Mouse (Mus musculus): Measurements from ENCODE around the gene Bend5.

Bend5 gene

GRCm38 (mm10) chr4:111414818-111415488 is at the start of gene Bend5:
Gene Bend5, plus strand, starts transcription at chr4:111415006.
- peak; percentile 72 for DNase-seq (ENCODE audit: inconsistent ontology term)

GRCm38 (mm10) chr4:111367771-111368170 is 47.0 kb upstream of the Bend5 start:
- peak; percentile 37 for DNase-seq (ENCODE audit: inconsistent ontology term)

GRCm38 (mm10) chr4:111377159-111377558 is 37.6 kb upstream of the Bend5 start:
- DNase-seq (ENCODE audit: inconsistent ontology term) = no peak

GRCm38 (mm10) chr4:111378071-111378470 is 36.7 kb upstream of the Bend5 start:
- DNase-seq (ENCODE audit: inconsistent ontology term) = no peak

GRCm38 (mm10) chr4:111383101-111383500 is 31.7 kb upstream of the Bend5 start:
- DNase-seq (ENCODE audit: inconsistent ontology term) = no peak

- DNase-seq (ENCODE audit: inconsistent ontology term) = no peak
Measured at GRCm38 (mm10) chr4:111390736-111391135, 24.1 kb upstream of the Bend5 start.

GRCm38 (mm10) chr4:111399784-111400183 is 15.0 kb upstream of the Bend5 start:
- DNase-seq (ENCODE audit: inconsistent ontology term) = no peak

GRCm38 (mm10) chr4:111400676-111401075 is 14.1 kb upstream of the Bend5 start:
- peak; percentile 84 for DNase-seq (ENCODE audit: inconsistent ontology term)

- no peak for DNase-seq (ENCODE audit: inconsistent ontology term)
Measured at GRCm38 (mm10) chr4:111403243-111403642, 11.6 kb upstream of the Bend5 start.

- no peak for DNase-seq (ENCODE audit: inconsistent ontology term)
Measured at GRCm38 (mm10) chr4:111410731-111411130, 4.1 kb upstream of the Bend5 start.

- DNase-seq (ENCODE audit: inconsistent ontology term) = peak; percentile 88
Measured at GRCm38 (mm10) chr4:111414399-111414798, 407 bp upstream of the Bend5 start.

GRCm38 (mm10) chr4:111416126-111416525 is 1.3 kb downstream of the Bend5 start:
- no peak for DNase-seq (ENCODE audit: inconsistent ontology term)

GRCm38 (mm10) chr4:111416551-111416950 is 1.7 kb downstream of the Bend5 start:
- DNase-seq (ENCODE audit: inconsistent ontology term) = no peak

- no peak for DNase-seq (ENCODE audit: inconsistent ontology term)
Measured at GRCm38 (mm10) chr4:111417716-111418115, 2.9 kb downstream of the Bend5 start.

- no peak for DNase-seq (ENCODE audit: inconsistent ontology term)
Measured at GRCm38 (mm10) chr4:111419476-111419875, 4.7 kb downstream of the Bend5 start.

GRCm38 (mm10) chr4:111420031-111420430 is 5.2 kb downstream of the Bend5 start:
- peak; percentile 80 for DNase-seq (ENCODE audit: inconsistent ontology term)

- no peak for DNase-seq (ENCODE audit: inconsistent ontology term)
Measured at GRCm38 (mm10) chr4:111420955-111421354, 6.1 kb downstream of the Bend5 start.

GRCm38 (mm10) chr4:111421785-111422184 is 7.0 kb downstream of the Bend5 start:
- no peak for DNase-seq (ENCODE audit: inconsistent ontology term)

- peak; percentile 42 for DNase-seq (ENCODE audit: inconsistent ontology term)
Measured at GRCm38 (mm10) chr4:111424371-111424950, 9.7 kb downstream of the Bend5 start.

GRCm38 (mm10) chr4:111425170-111425569 is 10.4 kb downstream of the Bend5 start:
- no peak for DNase-seq (ENCODE audit: inconsistent ontology term)

GRCm38 (mm10) chr4:111431186-111431585 is 16.4 kb downstream of the Bend5 start:
- DNase-seq (ENCODE audit: inconsistent ontology term) = no peak

- DNase-seq (ENCODE audit: inconsistent ontology term) = no peak
Measured at GRCm38 (mm10) chr4:111432013-111432412, 17.2 kb downstream of the Bend5 start.

- DNase-seq (ENCODE audit: inconsistent ontology term) = no peak
Measured at GRCm38 (mm10) chr4:111432417-111432816, 17.6 kb downstream of the Bend5 start.

GRCm38 (mm10) chr4:111441709-111442108 is 26.9 kb downstream of the Bend5 start:
- no peak for DNase-seq (ENCODE audit: inconsistent ontology term)
